Mouse (Mus musculus) heart, postnatal 0 days (tissue): ENCODE measurements around the gene Fam107b.

ENCODE experiments used
- CTCF ChIP-seq: IDR thresholded peaks from 2 replicates; pipeline ENCODE4 v1.5.1; 2016; ENCODE audit warnings: antibody characterized with exemption, control low read depth, low read depth
- EP300 ChIP-seq: IDR thresholded peaks from 2 replicates; pipeline ENCODE4 v1.6.1; 2016; ENCODE audit warnings: antibody characterized with exemption, low read depth

DNA sequence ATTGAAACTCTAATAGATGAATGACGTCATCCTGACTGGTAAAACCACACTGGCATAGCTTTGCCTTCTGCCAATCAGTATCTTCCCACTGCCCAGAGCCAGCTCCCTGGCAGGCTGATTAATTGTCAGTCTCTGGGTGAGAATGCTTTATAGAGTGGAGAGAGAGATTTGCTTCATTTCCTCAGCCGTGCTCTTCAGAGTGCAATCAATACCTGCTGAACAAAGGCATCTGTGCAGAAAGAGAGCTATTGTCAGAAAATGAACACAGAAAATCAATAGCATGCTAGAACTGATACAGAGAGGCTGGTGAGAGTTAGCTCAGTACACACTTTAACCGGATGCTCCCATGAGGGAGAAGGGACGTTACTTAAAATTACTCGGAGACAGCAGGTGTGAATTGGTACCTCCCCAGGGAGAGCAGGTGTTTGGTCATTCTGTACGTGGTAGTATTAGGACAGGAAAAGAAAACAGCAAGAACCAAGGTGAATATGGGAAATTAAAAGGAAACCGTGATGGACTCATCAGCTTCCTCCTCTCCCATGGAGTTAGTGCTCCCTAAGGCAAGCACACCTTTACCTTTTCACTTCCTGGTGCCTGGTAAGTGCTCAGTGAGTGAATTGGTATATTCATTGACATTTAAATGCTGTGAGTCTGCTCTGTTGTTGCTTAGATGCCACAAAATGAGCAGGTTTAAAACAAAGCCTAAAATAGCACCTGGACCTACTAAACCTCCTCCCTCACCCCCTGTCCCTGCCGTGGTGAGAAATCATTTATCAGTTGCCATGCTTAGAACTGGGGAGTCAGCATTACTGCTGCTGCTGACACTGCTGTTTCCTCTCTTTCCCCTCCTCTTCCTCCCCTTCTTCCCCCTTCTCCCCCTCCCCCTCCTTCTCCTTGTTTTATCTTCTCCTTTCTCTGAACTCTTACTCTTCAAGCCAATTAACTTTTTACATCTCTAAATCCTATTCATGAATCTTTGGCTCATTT, 38.9 kb downstream of the Fam107b start:
- TF ChIP-seq CTCF = no peak
- no peak for TF ChIP-seq EP300
